Mouse (Mus musculus): ENCODE data around the gene Pde2a.

- TF ChIP-seq CTCF (IDR thresholded peaks at IDR 0.05; ENCODE audit: low read depth) = no peak
- TF ChIP-seq EP300 (IDR thresholded peaks at IDR 0.05; ENCODE audit: low read depth) = no peak
Measured at GRCm38 (mm10) chr7:101422646-101423045, 1.2 kb downstream of the Pde2a start.
